ENCODE assay signal across 8 mouse cellular contexts in genomic region chr1:133660466-133661202, GRCm38 (mm10). TPM values are rescaled to one million over a fixed set of nuclear protein-coding genes. Genes with fewer than 3 reads are reported as not detected.
DNase-seq lines count a peak whose midpoint lies in the region; ATAC-seq lines count a peak whose summit lies in the region.

Gene Zbed6 (minus strand): TSS chr1:133660885.

- peak; percentile 48 for DNase-seq in WW6 (ENCODE audit: low read depth, low spot score)
- DNase-seq in cerebellum, postnatal 10 days, result peak; percentile 88 to 92
- peak; percentile 62 to 66 for DNase-seq in frontal cortex, postnatal 14 days (ENCODE audit: low spot score in 2 of 2)
- peak; percentile 54 for DNase-seq in left cerebral cortex, adult 11 months (ENCODE audit: low spot score)
- peak; percentile 84 to 88 for DNase-seq in right cerebral cortex, postnatal 10 days (ENCODE audit: low spot score in 2 of 2)
- DNase-seq in urinary bladder, postnatal 36 days (ENCODE audit: low spot score in 2 of 2), result peak; percentile 57 to 59

- peak within 1 kb of the TSS; percentile 82 for H3K4me2 ChIP-seq in hindbrain, embryonic 13.5 days

- H3K9ac ChIP-seq in hindbrain, embryonic 13.5 days, result peak within 1 kb of the TSS; percentile 87

- ATAC-seq in hindbrain, embryonic 13.5 days (ENCODE audit: low FRiP score), result peak; percentile 91

- H3K9me3 ChIP-seq in hindbrain, embryonic 13.5 days, result no peaks in the 10 kb centered on the region

- 2% methylated on average over 41 of the region's 41 CpGs for WGBS in hindbrain, embryonic 13.5 days
- 1% methylated on average over 38 of the region's 41 CpGs for WGBS in macrophage (ENCODE audit: missing documents)

- H3K27ac ChIP-seq in hindbrain, embryonic 13.5 days, result peak within 1 kb of the TSS; percentile 94
- H3K27ac ChIP-seq in macrophage, result peak within 1 kb of the TSS; percentile 71

- H3K36me3 ChIP-seq in hindbrain, embryonic 13.5 days, result peaks cover 21% of the 10 kb centered on the region; the same call in 1 of the 2 replicates
- H3K36me3 ChIP-seq in macrophage (ENCODE audit: inconsistent target), result peaks cover 11% of the 10 kb centered on the region; the same call in 1 of the 2 replicates

- H3K4me3 ChIP-seq in hindbrain, embryonic 13.5 days, result peak within 1 kb of the TSS; percentile 72
- peak within 1 kb of the TSS; percentile 82 for H3K4me3 ChIP-seq in macrophage (ENCODE audit: inconsistent target)

- peaks cover 45% of the 10 kb centered on the region for H3K4me1 ChIP-seq in hindbrain, embryonic 13.5 days (replicated peaks)

- peaks cover 7% of the 10 kb centered on the region; the same call in 1 of the 2 replicates for H3K27me3 ChIP-seq in hindbrain, embryonic 13.5 days

- H3K79me2 ChIP-seq in macrophage (ENCODE audit: inconsistent target), result peaks cover 55% of the 10 kb centered on the region

RNA-seq across cellular contexts. Expression of gene Zbed6, which starts in this region (rescaled TPM):
- not detected in 2 replicates for polyA plus RNA-seq in hindbrain, embryonic 13.5 days (2015; fragmentation: Nextera tagmentation; extraction: Ambion mirVana)
- total RNA-seq in macrophage (2018; cell fraction: chromatin; rRNA removed), result 100 to 1,000 TPM in 1 of 26 experiments, 10 to 100 TPM in 24, not detected in 1; 31.4 to 103 (median 65.2) TPM
- 1 to 10 TPM in 15 of 26 experiments, under 1 TPM in 5, not detected in 6; 0.04 to 5.5 (median 1.9) TPM for total RNA-seq in macrophage (2018; cell fraction: cytosol; rRNA removed)
- 10 to 100 TPM in 18 of 26 experiments, 1 to 10 TPM in 5, not detected in 3; 2.5 to 67.1 (median 20.6) TPM for total RNA-seq in macrophage (2018; cell fraction: nucleus; rRNA removed)
- polyA plus RNA-seq in macrophage (2018), result 1.1 to 1.7 TPM (median 1.6 TPM) in 3 replicates

Comparison
In these comparisons a context has a peak if more than half of its experiments do, and no peak if none do; other contexts are left out.
1. Peak in every context shown above with its lines: DNase-seq, ATAC-seq, H3K4me3 ChIP-seq and H3K27ac ChIP-seq.
2. Peak in ATAC-seq, H3K4me3 ChIP-seq, H3K27ac ChIP-seq, H3K9ac ChIP-seq and H3K4me2 ChIP-seq in hindbrain, embryonic 13.5 days; RNA of the gene not detected or under 1 TPM.